Mouse (Mus musculus): ENCODE data around the gene Hist1h2ae. TPM values are rescaled to one million over a fixed set of nuclear protein-coding genes. Genes with fewer than 3 reads are reported as not detected.
"Not testable (repeated sequence)": the region's sequence is repeated elsewhere in the genome, so short reads cannot be mapped to it uniquely, and the experiment has no call there.

The Hist1h2ae gene
- polyA plus RNA-seq, 1 experiment from 2014 or later, result 81.6 TPM

- not testable (repeated sequence) for H3K27me3 ChIP-seq; H3K9me3 ChIP-seq (replicated peaks)
- WGBS, result 65% methylated on average over 1 of the region's 1 CpGs
Measured at GRCm38 (mm10) chr13:23539821-23540220, 31.2 kb downstream of the Hist1h2ae start.

GRCm38 (mm10) chr13:23538249-23538648, 32.8 kb downstream of the Hist1h2ae start:
- no peak overlapping the region for H3K9ac ChIP-seq
- H3K4me2 ChIP-seq (replicated peaks), result 0 out of 2 replicates have a peak overlapping the region, but pooled peaks have one; percentile 4
- H3K27me3 ChIP-seq, result no peaks in the 10 kb centered on the region
- no peak for ATAC-seq (ENCODE audit: low FRiP score)
- H3K36me3 ChIP-seq, result no peaks in the 10 kb centered on the region
- no peaks in the 10 kb centered on the region for H3K9me3 ChIP-seq (replicated peaks)
- peaks cover 23% of the 10 kb centered on the region for H3K4me1 ChIP-seq
- no peak overlapping the region for H3K4me3 ChIP-seq
- 67% methylated on average over 5 of the region's 5 CpGs for WGBS
- no peak overlapping the region for H3K27ac ChIP-seq

More at GRCm38 (mm10) chr13:23539821-23540220, 31.2 kb downstream of the Hist1h2ae start:
- H3K4me1 ChIP-seq, result peaks cover 15% of the 10 kb centered on the region
- H3K4me2 ChIP-seq (replicated peaks); H3K27ac ChIP-seq; H3K4me3 ChIP-seq; H3K36me3 ChIP-seq; ATAC-seq (ENCODE audit: low FRiP score); H3K9ac ChIP-seq: not testable (repeated sequence)

GRCm38 (mm10) chr13:23537006-23537710, 33.9 kb downstream of the Hist1h2ae start:
- Histone ChIP-seq H3K36me3 (no peaks in the 10 kb centered on the region), H3K27ac (no peak overlapping the region), H3K9ac (0 out of 2 replicates have a peak overlapping the region, but pooled peaks have one; percentile 10), H3K4me3 (peak overlapping the region; percentile 13; the same call in 1 of the 2 replicates), H3K4me1 (peaks cover 30% of the 10 kb centered on the region), H3K27me3 (no peaks in the 10 kb centered on the region), H3K4me2 (replicated peaks) (peak overlapping the region; percentile 76), H3K9me3 (replicated peaks) (no peaks in the 10 kb centered on the region)
- 91% methylated on average over 3 of the region's 3 CpGs for whole genome bisulfite sequencing
- no peak for ATAC-seq (ENCODE audit: low FRiP score)

- peaks cover 32% of the 10 kb centered on the region for H3K4me1 ChIP-seq
- no peak overlapping the region for H3K27ac ChIP-seq
- H3K9me3 ChIP-seq (replicated peaks), result no peaks in the 10 kb centered on the region
- H3K27me3 ChIP-seq, result no peaks in the 10 kb centered on the region
- H3K4me3 ChIP-seq, result peak overlapping the region; percentile 50
- WGBS, result 19% methylated on average over 7 of the region's 7 CpGs
- peak overlapping the region; percentile 57 for H3K9ac ChIP-seq
- ATAC-seq (ENCODE audit: low FRiP score), result no peak
- H3K4me2 ChIP-seq (replicated peaks), result peak overlapping the region; percentile 76
- no peaks in the 10 kb centered on the region for H3K36me3 ChIP-seq
Measured at GRCm38 (mm10) chr13:23536076-23536822, 34.8 kb downstream of the Hist1h2ae start.

GRCm38 (mm10) chr13:23535137-23536075, 35.6 kb downstream of the Hist1h2ae start, which contains the start of gene Hist1h3g:
Gene Hist1h3g (plus strand): TSS chr13:23535422.
- under 1% methylated on average over 41 of the region's 62 CpGs for WGBS
- H3K4me2 ChIP-seq (replicated peaks), result peak within 1 kb of the TSS; percentile 76
- not testable (repeated sequence) for H3K9me3 ChIP-seq (replicated peaks); H3K27me3 ChIP-seq; H3K36me3 ChIP-seq
- peak within 1 kb of the TSS; percentile 86 for H3K27ac ChIP-seq
- peak; percentile 91 for ATAC-seq (ENCODE audit: low FRiP score)
- H3K4me3 ChIP-seq, result peak within 1 kb of the TSS; percentile 50
- peaks cover 32% of the 10 kb centered on the region for H3K4me1 ChIP-seq
- peak within 1 kb of the TSS; percentile 59 for H3K9ac ChIP-seq

- under 1% methylated on average over 15 of the region's 15 CpGs for WGBS
Measured at GRCm38 (mm10) chr13:23534368-23535131, 36.5 kb downstream of the Hist1h2ae start.

GRCm38 (mm10) chr13:23533560-23534367, 37.3 kb downstream of the Hist1h2ae start, which contains the start of gene Hist1h2af:
Gene Hist1h2af (plus strand): TSS chr13:23533906.
- Histone ChIP-seq H3K9ac (peak within 1 kb of the TSS; percentile 36), H3K4me3 (peak within 1 kb of the TSS; percentile 51), H3K4me1 (peaks cover 32% of the 10 kb centered on the region), H3K27ac (peak within 1 kb of the TSS; percentile 97), H3K4me2 (replicated peaks) (peak within 1 kb of the TSS; percentile 76)
- not testable (repeated sequence) for H3K36me3 ChIP-seq; H3K27me3 ChIP-seq; H3K9me3 ChIP-seq (replicated peaks)
- under 1% methylated on average over 30 of the region's 53 CpGs for WGBS
- ATAC-seq (ENCODE audit: low FRiP score), result peak; percentile 38

More at GRCm38 (mm10) chr13:23534368-23535131, 36.5 kb downstream of the Hist1h2ae start:
- H3K4me2 ChIP-seq (replicated peaks), result peak overlapping the region; percentile 76
- peak overlapping the region; percentile 36 for H3K9ac ChIP-seq
- no peaks in the 10 kb centered on the region for H3K27me3 ChIP-seq
- no peaks in the 10 kb centered on the region for H3K9me3 ChIP-seq (replicated peaks)
- peak overlapping the region; percentile 50 for H3K4me3 ChIP-seq
- no peak for ATAC-seq (ENCODE audit: low FRiP score)
- H3K4me1 ChIP-seq, result peaks cover 32% of the 10 kb centered on the region
- H3K36me3 ChIP-seq, result no peaks in the 10 kb centered on the region
- H3K27ac ChIP-seq, result peak overlapping the region; percentile 86

GRCm38 (mm10) chr13:23532262-23533075, 38.6 kb downstream of the Hist1h2ae start:
- Histone ChIP-seq H3K27ac (peak overlapping the region; percentile 97), H3K4me1 (peaks cover 32% of the 10 kb centered on the region), H3K9me3 (replicated peaks) (no peaks in the 10 kb centered on the region), H3K27me3 (no peaks in the 10 kb centered on the region), H3K36me3 (no peaks in the 10 kb centered on the region), H3K4me2 (replicated peaks) (peak overlapping the region; percentile 76), H3K9ac (peak overlapping the region; percentile 64), H3K4me3 (peak overlapping the region; percentile 51)
- WGBS, result 25% methylated on average over 9 of the region's 9 CpGs
- ATAC-seq (ENCODE audit: low FRiP score), result no peak

- ATAC-seq (ENCODE audit: low FRiP score), result peak; percentile 82
- WGBS, result under 1% methylated on average over 62 of the region's 70 CpGs
- peak within 1 kb of the TSS; percentile 64 for H3K9ac ChIP-seq
- no peaks in the 10 kb centered on the region for H3K9me3 ChIP-seq (replicated peaks)
- H3K36me3 ChIP-seq, result no peaks in the 10 kb centered on the region
- H3K4me1 ChIP-seq, result peaks cover 25% of the 10 kb centered on the region
- peak within 1 kb of the TSS; percentile 76 for H3K4me2 ChIP-seq (replicated peaks)
- peak within 1 kb of the TSS; percentile 51 for H3K4me3 ChIP-seq
- peak within 1 kb of the TSS; percentile 97 for H3K27ac ChIP-seq
- no peaks in the 10 kb centered on the region for H3K27me3 ChIP-seq
Measured at GRCm38 (mm10) chr13:23530901-23531875, 39.8 kb downstream of the Hist1h2ae start, which contains the start of gene Hist1h4h. Gene Hist1h4h (plus strand): TSS chr13:23531050.
